Mouse (Mus musculus) R1 (cell line): ENCODE results near the gene Tmem202.

Experiments
- DNase-seq: peaks from one replicate; pipeline ENCODE4 v3.0.0-alpha.2; 2018; ENCODE audit warnings: low read depth, low spot score

Gene Tmem202

DNA sequence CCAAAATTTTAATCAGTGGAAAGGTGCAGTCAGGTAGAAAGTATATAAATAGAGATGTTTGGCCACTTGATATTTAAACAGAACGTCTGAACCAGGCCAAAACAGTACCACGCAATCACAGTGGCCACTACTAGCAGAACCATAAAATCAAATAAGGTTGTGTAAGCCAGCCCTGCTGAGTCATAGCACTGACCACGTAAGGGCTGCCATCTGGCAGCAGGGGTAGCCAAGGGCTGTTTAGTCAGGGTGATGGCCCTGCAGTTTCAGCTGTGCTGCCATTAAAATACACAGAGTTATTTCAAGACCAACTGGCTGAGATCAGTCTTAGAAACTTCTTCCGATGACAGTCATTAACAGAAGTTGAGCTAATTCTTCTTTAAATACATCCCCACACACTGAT lies 5.8 kb downstream of the Tmem202 start:
- DNase-seq = no peak

DNA sequence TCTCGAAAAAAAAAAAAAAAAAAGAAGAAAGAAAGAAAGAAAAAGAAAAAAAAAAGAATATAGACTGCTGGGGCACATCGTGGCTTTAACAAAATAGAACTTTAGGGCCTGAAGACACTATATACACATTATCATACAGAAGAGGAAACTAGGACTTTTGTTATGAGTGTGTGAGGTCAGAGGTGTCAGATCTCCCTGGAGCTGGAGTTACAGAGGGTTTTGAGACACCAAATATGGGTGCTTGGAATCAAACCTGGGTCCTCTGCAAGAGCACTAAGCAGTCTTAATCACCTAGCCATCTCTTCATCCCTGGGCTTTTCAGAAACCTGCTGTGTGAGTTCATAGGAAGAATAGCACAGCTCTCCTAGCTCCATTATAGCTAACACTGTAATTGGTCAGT lies 6.2 kb downstream of the Tmem202 start:
- no peak for DNase-seq

DNA sequence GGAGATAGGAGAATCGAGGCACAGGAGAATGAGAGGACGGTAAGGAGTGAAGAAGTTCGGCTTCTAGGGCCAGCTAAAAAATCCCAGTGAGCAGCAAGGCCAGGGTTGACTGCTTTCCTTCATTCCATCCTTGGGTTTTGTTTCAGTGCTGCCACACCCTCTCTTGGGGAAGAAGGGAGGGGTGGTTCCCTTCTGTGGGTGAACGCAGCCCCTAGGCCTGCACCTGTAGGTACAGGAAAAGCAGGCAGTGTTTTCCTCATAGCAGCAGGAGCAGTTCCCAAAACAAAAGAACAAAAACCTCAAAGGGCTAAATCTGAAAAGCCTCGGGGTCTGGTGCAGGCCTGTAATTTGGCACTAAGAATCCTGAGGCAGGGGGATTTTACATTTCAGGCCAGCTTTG lies 8.0 kb downstream of the Tmem202 start:
- DNase-seq = peak; percentile 80

DNA sequence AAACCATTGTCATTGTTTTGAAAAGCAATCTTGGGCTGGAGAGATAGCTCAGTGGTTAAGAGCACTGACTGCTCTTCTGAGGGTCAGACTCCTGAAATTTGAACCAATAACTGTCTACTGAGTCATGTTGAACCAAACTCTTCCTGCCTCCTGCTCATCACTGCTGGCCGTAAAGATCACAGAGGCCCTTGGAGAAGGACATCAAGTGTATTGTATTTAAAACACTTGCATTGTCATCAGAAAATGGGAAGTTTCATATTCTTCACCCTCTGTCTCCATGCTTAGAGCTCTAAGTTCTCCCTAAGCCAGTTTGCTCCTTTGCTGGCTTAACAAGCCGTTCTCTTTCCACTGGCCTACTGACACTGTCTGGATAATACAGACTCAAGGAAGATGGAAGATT lies 11.4 kb downstream of the Tmem202 start:
- DNase-seq = no peak

DNA sequence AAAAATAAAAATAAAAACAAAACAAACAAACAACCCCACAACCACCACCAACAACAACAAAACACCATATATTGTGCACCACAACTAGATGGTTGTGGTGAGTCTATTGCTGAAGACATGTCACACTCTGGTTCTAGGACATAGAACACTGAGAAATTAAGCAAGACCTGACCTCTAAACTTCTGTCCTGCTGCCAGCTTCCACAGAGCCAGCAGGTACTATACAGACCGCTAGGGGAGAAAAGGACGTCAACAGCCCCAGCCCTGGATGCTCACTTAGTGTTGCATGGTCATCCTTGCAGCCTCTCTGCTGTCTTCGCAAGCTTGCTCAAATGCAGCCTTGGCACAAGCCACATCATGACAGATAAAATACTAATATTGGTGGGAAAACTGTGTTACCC lies 12.1 kb downstream of the Tmem202 start:
- no peak for DNase-seq

DNA sequence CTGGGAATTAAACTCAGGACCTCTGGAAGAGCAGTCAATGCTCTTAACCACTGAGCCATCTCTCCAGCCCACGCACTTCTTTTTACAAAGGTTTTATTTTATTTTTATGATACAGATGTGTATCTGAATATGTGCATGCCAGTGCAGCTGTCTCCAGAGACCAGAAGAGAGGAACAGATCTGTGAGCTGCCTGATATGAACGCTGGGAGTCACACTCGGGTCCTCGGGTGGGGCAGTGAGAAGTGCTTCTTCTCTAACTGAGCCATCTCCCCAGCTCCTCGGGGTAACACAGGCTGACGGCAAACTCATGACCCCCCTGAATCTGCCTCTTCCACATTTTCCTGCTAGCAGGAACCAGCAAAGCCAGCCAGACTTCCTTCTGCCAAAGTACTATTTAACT lies 12.9 kb downstream of the Tmem202 start:
- no peak for DNase-seq

DNA sequence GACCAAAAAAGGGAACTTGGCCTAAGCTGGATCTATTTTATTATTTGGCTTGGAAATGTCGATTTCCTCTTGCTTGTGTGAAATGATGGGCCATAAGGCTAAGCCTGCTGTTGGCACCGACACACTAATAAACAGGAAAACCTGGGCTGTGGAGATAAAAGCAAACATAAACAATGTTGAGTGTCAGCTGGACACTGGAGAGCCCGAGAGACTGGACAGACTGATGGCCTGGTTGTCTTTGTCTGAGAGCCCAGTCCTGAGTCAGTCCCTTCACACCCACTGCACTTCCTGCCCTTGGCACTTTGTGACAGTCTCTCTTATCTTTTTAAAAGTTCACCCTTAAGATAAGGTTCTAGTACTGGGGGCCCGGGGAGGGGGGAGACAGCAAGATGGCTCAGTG lies 16.7 kb downstream of the Tmem202 start:
- no peak for DNase-seq

DNA sequence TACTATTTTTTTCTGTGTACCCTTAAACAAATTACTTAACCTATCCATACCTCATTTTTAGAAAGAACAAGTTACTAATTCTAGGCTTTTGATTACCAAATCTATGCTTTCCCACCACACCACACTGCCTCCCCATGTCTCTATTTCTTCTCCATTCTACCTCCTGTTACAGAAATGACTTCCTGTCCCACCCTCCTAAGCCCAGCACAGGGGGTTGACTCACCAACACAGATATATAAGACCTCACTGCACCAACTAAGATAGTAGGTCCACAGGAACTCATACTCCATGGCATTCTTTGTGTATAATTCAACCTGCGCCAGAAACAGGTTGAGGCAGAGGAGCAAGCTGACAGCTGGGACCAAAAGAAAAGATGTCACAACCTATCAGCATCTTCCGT lies 20.3 kb downstream of the Tmem202 start:
- DNase-seq = no peak

DNA sequence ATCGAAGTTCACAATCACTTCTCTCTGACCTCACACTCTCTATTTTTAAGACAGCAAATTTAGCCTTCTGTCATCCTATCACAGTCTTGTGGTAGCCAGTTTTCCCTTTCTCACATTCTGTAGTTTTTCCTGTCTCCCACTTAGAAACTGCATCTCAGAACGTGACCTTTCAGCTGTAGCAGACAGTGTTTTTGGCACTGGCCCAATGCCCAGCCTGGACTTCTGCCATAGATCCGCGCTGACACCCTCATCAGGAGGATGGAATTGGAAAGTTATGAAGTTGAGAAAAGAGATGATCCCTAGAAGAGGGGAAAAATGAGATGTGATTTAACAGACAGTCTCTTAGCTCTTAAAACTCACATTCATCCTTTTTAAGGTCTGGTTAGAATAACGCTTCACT lies 20.7 kb downstream of the Tmem202 start:
- no peak for DNase-seq

DNA sequence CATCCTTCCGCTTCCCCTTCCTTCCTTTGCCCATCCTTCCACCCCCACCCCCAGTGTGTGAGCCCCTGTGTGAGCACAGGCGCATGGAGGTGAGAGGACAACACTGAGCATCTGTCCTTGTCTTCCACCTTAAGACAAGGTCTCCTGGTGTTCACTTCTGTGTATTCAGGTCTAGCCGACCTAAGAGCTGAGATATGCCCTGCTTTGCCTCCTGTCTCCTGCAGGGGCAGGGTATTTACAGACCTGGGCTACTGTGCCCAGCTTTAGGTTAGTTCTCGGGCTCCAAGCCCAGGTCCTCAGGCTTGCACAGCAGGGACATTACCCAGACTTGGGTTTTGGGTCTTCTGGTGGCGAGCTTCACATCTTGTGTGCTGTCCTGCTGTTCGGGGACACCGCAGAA lies 22.5 kb downstream of the Tmem202 start:
- DNase-seq = peak; percentile 36

DNA sequence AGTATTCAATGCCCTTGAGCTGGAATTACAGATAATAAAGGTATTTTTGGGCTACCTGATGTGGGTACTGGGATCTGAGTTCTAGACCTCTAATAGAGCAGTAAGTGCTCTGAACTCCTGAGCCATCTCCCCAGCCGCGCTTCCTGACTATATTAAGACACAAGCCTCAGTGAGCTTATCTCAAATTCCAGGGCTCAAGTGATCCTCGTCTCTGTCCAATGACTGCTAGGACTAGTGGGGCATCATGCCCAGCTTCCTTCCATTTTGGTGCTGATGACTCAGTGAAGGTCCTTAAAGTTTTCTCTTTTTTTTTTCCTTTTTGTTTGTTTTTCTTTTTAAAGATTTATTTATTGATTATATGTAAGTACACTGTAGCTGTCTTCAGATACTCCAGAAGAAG lies 24.6 kb downstream of the Tmem202 start:
- no peak for DNase-seq

DNA sequence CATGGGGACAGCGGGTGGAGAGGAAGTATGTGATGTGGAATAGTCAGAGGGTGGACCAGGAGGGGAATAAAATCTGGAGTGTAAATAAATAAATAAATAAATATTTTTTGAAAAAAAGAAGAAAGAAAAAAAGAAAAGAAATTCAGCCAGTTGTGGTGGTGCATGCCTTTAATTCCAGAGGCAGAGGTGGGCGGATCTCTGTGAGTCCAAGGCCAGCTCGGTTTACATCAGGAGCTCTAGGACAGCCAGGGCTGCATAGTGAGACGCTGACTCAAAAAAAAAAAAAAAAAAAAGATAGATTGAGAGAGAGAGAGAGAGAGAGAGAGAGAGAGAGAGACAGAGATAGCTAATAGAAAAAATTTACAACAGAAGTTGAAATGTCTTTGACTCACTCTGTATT lies 27.3 kb downstream of the Tmem202 start:
- no peak for DNase-seq

DNA sequence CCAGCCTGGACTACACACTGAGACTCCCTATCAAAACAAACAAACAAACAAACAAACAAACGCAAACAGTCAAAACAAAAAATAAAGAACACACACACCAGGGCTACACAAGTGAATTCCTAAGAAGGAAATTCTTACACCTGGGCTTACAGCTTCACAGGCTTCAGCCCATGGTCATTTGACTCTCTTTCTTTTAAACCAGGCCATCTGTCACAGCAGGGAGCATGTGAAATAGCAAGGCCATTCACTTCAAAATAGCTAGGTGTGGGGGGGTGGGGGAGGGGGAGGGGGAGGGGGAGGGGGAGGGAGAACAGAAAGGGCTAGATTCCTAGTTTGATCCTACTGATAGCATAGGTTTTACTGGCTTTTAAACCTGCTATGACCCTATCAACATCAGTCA lies 31.5 kb downstream of the Tmem202 start:
- DNase-seq = peak; percentile 65

DNA sequence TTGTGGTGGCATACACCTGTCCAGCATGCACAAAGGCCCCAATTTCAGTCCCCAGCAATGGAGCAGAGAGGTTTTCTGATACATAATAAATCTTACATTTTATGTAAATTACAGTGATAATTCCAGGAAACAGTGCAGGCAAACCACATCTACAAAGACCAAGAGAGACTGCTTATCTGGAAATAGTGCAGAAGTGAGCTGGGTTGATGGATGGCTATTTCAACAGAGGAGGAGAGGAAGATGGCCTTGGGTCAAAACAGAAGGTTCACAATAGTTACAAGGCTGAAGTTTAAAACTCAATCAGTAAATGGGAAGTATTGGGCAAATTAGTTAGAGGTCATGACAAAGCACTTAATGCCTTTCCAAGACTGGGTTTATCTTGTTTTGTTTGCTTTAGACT lies 52.3 kb downstream of the Tmem202 start:
- DNase-seq = no peak

DNA sequence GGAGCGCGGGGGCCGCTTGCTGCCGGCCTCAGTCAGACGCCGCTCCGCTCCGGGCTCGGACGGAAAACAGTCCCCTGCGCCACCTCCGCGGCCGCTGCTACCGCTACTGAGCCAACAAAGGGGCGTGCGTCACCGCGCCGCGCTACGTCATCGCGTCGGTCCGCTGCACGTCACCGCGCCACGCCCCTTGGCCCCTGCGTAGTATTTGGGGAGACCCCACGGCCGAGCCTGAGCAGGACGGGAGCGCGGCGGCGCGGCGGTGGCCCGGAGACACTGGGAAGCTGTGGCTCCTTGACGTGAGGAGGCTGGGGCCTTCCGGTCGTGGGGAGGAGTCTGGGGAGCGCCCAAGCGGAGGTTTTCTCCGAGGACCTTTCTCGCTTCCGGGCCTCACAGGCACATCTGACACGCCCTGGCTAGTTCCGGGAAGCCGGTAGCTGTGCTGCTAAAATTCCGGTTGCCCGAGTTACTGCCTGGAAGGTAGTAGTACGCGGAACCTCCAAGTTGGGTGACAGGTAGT lies 53.0 kb downstream of the Tmem202 start, which contains the start of gene Arih1:
Gene Arih1, minus strand, starts transcription at position 70 of the 517 bp plus-strand sequence.
- DNase-seq = peak; percentile 98

DNA sequence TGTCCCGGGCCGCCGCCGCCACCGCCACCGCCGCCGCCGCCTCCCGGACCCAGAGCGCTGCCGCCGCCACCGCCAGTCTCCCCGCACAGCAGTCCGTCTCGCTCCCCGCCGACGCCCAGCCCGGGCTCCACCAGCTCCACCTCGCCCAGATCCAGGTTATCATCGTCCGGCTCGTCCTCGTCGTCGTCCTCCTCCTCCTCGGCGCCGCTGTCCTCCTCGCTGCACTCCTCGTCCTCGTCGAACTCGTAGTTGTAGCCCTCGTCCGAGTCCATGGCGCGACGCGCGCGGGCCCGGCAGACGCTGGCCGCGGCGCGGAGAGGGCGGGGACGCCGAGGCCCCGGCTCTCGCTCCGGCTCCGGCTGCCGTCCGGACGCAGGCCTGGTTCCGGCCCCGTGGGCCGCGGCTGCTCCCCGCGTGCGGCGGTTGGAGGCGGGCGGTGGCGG lies 53.5 kb downstream of the Tmem202 start:
- peak; percentile 58 for DNase-seq

DNA sequence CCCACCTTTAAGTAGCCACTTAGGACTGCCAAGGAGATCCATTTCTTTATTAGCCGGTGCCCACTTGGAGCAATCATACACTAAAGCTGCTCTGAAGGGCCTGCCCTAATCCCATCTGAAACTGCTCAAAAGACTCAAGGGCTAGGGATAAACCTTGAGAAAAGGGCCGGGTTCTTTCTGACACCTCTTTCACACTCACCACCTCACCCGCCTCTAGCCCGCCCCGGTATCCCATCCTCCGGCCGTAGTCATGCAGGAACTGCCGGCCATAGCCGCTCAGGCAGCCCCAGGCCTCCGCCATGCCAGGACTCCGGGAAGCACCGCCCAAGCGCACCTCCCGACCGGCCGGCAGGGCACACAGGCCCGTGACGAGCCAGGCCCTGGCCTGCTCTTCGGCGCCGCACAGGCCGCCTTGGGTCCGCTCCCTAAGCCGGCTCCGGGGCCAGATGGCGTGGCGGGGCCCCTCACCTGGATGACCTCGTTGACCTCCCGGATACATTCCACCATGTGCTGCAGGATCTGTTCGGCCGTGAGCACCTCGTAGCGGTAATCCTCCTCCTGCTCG lies 54.1 kb downstream of the Tmem202 start:
- DNase-seq = peak; percentile 70

DNA sequence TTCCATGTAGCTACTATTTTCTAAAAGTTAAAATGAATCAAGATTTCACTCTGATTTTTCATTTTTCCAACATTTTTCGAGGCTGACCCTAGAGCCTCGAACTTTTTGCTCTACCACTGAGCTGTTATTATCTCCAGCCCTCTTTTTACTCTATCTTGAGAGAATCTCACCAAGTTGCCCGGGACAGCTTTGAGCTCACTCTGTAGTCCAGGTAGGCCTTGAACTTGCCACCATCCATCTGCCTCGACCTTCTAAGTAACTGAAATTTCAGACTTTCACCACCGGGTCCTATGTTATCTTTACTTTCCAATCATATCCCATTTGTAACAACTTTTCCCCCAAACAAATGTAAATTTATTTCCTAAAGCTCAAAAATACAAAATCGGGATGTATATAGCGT lies 54.9 kb downstream of the Tmem202 start:
- no peak for DNase-seq

DNA sequence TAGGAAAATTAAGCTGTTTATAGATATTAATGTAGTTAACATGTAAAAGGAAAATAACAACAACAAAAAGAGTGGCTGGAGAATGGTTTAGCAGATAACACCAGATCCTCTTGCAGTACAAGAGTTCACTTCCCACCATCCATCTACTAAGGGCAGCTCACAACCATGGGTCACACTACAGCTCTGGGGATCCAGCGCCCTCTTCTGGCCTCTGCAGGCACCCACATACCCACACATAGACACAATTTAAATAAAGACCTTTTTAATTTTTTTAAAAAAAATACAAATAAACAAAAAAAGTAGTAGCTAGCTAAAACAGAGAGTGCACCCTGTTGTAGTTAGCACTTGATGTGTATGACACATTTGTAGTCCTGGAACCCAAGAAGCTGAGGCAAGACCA lies 57.2 kb downstream of the Tmem202 start:
- DNase-seq = peak; percentile 81

DNA sequence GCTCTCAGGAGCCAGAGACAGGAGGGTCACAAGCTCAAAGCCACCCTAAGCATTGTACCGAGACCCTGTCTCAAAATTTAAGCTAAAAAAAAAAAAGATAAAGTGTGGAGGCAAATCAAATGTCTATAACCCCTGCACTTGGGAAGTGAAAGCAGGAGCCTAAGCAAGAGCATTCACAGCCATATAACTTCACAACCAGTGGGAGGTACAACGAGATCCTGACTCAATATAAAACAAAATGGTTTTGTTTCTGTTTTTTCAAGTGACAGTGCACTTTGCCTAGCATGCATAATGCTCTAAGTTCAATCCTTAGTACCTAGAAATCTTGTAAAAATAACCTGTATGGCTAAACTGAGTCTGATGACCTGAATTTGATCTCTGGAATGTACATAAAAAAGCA lies 63.0 kb downstream of the Tmem202 start:
- no peak for DNase-seq

DNA sequence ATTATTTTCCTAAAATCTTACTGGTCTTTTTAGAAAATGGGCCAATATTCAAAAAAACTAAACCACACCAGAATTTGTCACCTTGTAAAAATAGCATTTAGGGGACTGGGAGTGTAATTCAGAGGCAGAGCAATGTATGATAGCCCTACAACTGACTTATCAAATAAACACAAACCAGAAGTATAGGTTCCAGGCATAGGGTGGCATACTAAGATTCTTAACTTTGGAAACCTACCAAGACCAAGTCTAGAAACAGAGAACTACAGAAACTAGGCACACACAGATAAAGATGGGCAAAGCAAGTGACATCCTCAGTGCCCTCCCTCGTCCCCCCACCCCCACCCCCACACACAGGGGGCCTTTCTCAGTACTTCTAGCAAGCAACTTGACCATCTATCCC lies 64.8 kb downstream of the Tmem202 start:
- DNase-seq = no peak

DNA sequence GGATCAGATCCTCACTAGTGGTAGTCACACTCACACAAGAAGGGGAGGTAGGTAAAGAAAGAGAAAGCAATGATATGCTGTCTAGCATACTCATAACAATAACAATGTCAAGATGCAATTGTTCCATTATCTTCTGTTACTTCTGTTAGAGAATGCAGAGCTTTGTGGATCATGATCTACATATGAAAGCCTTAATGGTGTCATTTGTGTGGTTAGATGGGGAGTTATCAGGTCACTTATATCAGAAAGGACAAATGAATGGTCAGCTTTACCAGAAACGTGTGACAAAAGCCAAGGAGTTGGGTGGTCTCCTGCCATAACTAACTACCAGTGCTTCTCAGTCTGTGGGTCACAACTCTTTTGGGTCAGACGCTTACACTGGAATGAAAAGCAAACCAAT lies 66.5 kb downstream of the Tmem202 start:
- peak; percentile 33 for DNase-seq

DNA sequence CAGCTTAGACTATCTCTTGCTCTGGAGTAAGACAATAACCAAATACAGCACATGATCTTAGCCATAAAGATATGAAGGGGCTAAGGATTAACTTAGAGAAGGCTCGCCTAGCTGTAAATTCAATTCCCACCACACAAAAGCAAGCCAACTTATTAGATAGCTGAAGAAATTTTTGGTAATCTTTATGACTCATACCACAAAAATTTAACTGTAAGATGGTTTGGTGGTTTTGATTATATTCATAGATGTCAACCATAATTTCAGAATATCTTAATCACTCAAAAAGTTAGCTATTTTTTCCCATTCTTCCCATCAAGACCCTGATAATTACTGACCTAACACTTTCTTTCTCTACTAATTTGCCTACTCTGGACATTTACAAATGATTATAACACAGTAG lies 70.2 kb downstream of the Tmem202 start:
- DNase-seq = no peak
